Mouse (Mus musculus): ENCODE results near the gene Itgb4. TPM values are rescaled to one million over a fixed set of nuclear protein-coding genes. Genes with fewer than 3 reads are reported as not detected.

Gene Itgb4
- polyA plus RNA-seq, 1 experiment, result 2.1 TPM

- no peak for TF ChIP-seq CTCF (IDR thresholded peaks at IDR 0.05; ENCODE audit: borderline replicate concordance, extremely low read depth, insufficient read depth, insufficient read length)
- no peak for DNase-seq (ENCODE audit: low read depth)
Measured at GRCm38 (mm10) chr11:116030898-116031845, 56.7 kb downstream of the Itgb4 start.

GRCm38 (mm10) chr11:116034584-116034983 lies 60.1 kb downstream of the Itgb4 start:
- TF ChIP-seq CTCF (IDR thresholded peaks at IDR 0.05; ENCODE audit: borderline replicate concordance, extremely low read depth, insufficient read depth, insufficient read length) (no peak), POLR2A (IDR thresholded peaks at IDR 0.05; ENCODE audit: borderline replicate concordance, extremely low read depth, insufficient read depth, insufficient read length, poor library complexity, severe bottlenecking) (no peak)
- DNase-seq (ENCODE audit: low read depth), result no peak

- TF ChIP-seq POLR2A (IDR thresholded peaks at IDR 0.05; ENCODE audit: borderline replicate concordance, extremely low read depth, insufficient read depth, insufficient read length, poor library complexity, severe bottlenecking) (no peak), CTCF (IDR thresholded peaks at IDR 0.05; ENCODE audit: borderline replicate concordance, extremely low read depth, insufficient read depth, insufficient read length) (no peak)
- no peak for DNase-seq (ENCODE audit: low read depth)
Measured at GRCm38 (mm10) chr11:116036671-116037070, 62.2 kb downstream of the Itgb4 start.

GRCm38 (mm10) chr11:116037826-116038225 lies 63.3 kb downstream of the Itgb4 start:
- TF ChIP-seq CTCF (IDR thresholded peaks at IDR 0.05; ENCODE audit: borderline replicate concordance, extremely low read depth, insufficient read depth, insufficient read length) (no peak), POLR2A (IDR thresholded peaks at IDR 0.05; ENCODE audit: borderline replicate concordance, extremely low read depth, insufficient read depth, insufficient read length, poor library complexity, severe bottlenecking) (no peak)

GRCm38 (mm10) chr11:116040593-116040992 lies 66.1 kb downstream of the Itgb4 start:
- TF ChIP-seq POLR2A (IDR thresholded peaks at IDR 0.05; ENCODE audit: borderline replicate concordance, extremely low read depth, insufficient read depth, insufficient read length, poor library complexity, severe bottlenecking) (no peak), CTCF (IDR thresholded peaks at IDR 0.05; ENCODE audit: borderline replicate concordance, extremely low read depth, insufficient read depth, insufficient read length) (no peak)
- no peak for DNase-seq (ENCODE audit: low read depth)

More at GRCm38 (mm10) chr11:116037826-116038225, 63.3 kb downstream of the Itgb4 start:
- no peak for DNase-seq (ENCODE audit: low read depth)

- no peak for TF ChIP-seq POLR2A (IDR thresholded peaks at IDR 0.05; ENCODE audit: borderline replicate concordance, extremely low read depth, insufficient read depth, insufficient read length, poor library complexity, severe bottlenecking)
- no peak; the same call in 1 of the 2 replicates for TF ChIP-seq CTCF (IDR thresholded peaks at IDR 0.05; ENCODE audit: borderline replicate concordance, extremely low read depth, insufficient read depth, insufficient read length)
- DNase-seq (ENCODE audit: low read depth), result no peak
Measured at GRCm38 (mm10) chr11:116041833-116042232, 67.3 kb downstream of the Itgb4 start.

- no peak for DNase-seq (ENCODE audit: low read depth)
- TF ChIP-seq POLR2A (IDR thresholded peaks at IDR 0.05; ENCODE audit: borderline replicate concordance, extremely low read depth, insufficient read depth, insufficient read length, poor library complexity, severe bottlenecking) (no peak), CTCF (IDR thresholded peaks at IDR 0.05; ENCODE audit: borderline replicate concordance, extremely low read depth, insufficient read depth, insufficient read length) (no peak)
Measured at GRCm38 (mm10) chr11:116042372-116043138, 68.0 kb downstream of the Itgb4 start.

GRCm38 (mm10) chr11:116043286-116043685 lies 68.8 kb downstream of the Itgb4 start:
- no peak for DNase-seq (ENCODE audit: low read depth)
- TF ChIP-seq CTCF (IDR thresholded peaks at IDR 0.05; ENCODE audit: borderline replicate concordance, extremely low read depth, insufficient read depth, insufficient read length), result no peak
- TF ChIP-seq POLR2A (IDR thresholded peaks at IDR 0.05; ENCODE audit: borderline replicate concordance, extremely low read depth, insufficient read depth, insufficient read length, poor library complexity, severe bottlenecking), result no peak

GRCm38 (mm10) chr11:116045173-116045572 lies 70.7 kb downstream of the Itgb4 start:
- no peak for DNase-seq (ENCODE audit: low read depth)
- TF ChIP-seq POLR2A (IDR thresholded peaks at IDR 0.05; ENCODE audit: borderline replicate concordance, extremely low read depth, insufficient read depth, insufficient read length, poor library complexity, severe bottlenecking) (no peak), CTCF (IDR thresholded peaks at IDR 0.05; ENCODE audit: borderline replicate concordance, extremely low read depth, insufficient read depth, insufficient read length) (no peak)

- no peak for DNase-seq (ENCODE audit: low read depth)
- no peak for TF ChIP-seq CTCF (IDR thresholded peaks at IDR 0.05; ENCODE audit: borderline replicate concordance, extremely low read depth, insufficient read depth, insufficient read length)
- TF ChIP-seq POLR2A (IDR thresholded peaks at IDR 0.05; ENCODE audit: borderline replicate concordance, extremely low read depth, insufficient read depth, insufficient read length, poor library complexity, severe bottlenecking), result no peak
Measured at GRCm38 (mm10) chr11:116049610-116050009, 75.1 kb downstream of the Itgb4 start.

- no peak for TF ChIP-seq CTCF (IDR thresholded peaks at IDR 0.05; ENCODE audit: borderline replicate concordance, extremely low read depth, insufficient read depth, insufficient read length)
- no peak for TF ChIP-seq POLR2A (IDR thresholded peaks at IDR 0.05; ENCODE audit: borderline replicate concordance, extremely low read depth, insufficient read depth, insufficient read length, poor library complexity, severe bottlenecking)
- DNase-seq (ENCODE audit: low read depth), result no peak
Measured at GRCm38 (mm10) chr11:116050196-116050595, 75.7 kb downstream of the Itgb4 start.
